Mouse (Mus musculus): ENCODE results near the gene Slc10a7.
A peak's percentile ranks its signal among the peaks of the same experiment; 100 is the strongest.
"Not testable (repeated sequence)": the region's sequence is repeated elsewhere in the genome, so short reads cannot be mapped to it uniquely, and the experiment has no call there.

The Slc10a7 gene

DNA sequence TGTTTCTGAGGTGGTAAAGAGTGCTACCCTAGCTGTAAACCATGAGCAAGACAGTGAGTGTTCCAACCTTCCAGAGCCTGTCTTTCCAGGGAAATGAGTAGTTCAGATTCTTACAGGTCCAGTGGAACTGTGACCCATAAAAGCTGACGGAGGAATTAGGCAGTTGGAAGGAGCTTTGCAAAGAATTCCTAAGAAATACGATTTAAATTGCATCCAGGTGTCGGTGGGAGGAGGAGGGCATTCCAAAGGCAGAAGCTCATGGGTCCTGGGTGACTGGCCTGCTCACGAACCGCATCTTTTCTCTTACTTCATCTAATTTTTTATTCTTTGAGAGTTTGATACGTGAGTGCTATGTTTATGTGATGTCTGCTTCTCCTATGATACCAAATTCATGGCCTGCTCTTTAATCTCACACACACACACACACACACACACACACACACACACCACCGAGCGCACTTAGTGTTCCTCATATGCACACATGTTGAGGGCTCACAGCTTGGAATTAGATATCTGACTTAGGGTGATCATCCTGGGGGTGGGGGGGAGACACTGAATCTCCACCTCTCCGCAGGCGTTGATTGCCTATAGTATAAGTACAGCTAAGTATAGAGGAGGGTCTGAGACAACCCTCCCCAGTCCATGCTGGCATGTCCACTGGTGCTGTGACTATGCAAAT, 169.5 kb downstream of the Slc10a7 start:
- DNase-seq: no peak

DNA sequence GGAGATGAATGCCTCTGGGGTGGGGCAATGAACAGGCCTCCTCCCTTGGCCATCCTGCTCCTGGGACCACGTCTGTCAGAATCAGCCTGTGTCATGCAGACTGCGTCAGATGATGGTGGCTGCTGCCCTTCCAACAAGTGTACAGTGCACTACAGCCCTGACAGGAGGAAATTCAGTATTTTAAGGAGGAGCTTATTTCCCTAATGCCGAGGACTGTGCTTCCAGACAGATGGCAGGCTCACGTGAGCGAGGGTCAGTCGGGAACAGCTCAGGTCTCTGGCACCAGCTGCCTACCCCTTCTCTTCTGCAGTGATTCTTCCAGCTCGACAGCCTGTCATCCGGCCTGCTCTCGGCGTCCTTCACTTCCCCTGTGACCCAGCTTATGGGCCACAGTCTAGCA, 181.6 kb downstream of the Slc10a7 start:
- DNase-seq: no peak

DNA sequence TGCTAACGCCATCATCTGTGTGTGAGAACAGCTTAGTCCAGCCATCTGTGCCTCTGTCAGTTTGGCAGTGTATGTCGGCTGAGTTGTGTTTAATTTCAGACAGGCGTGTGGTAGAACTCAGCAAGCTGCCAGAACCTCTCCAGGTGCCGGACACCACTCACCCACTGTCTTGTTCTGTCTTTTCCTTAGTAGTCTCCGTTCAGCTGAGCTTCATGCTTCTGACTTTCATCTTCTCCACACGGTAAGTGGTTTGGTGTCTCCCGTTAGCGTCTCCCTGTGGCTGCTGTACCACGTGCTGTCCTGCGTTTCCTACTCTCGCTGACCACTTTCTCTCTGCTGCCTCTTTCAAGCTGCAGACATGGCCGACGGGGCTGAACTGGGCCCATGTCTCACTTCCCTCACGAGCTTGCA, 189.2 kb downstream of the Slc10a7 start:
- no peak for DNase-seq

DNA sequence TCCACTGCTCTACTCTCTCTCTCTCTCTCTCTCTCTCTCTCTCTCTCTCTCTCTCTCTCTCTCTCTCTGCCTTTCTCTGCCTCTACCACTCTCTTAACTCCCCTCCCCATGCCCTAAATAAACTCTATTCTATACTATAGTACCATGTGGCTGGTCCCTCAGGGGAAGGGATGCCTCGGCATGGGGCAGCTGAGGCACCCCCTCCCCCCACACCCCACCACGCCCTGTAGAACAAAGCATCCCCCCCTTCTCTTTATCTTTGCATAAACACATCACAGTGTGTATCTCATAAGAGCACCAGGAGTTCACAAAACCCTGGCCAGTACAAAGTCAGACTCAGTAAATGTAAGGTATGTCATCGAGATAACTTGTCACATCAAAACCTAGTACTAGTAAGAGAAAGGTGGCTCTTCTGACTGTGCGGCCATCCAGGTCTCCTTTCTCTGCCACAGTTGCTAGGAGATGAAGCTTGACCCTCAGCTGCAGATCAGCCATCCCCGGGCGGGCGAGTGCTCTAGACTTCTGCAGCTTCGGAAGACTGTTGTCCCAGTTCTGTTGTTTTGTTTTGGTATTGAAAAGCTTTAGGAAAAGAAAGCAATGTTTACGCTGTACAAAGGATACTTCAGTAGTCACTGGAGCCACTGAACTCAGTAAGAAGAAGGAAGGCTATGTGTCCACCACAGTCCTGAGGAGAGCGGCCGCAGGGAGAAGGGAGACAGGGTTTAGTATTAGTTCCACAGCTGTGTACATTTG, 194.1 kb downstream of the Slc10a7 start:
- no peak for DNase-seq

DNA sequence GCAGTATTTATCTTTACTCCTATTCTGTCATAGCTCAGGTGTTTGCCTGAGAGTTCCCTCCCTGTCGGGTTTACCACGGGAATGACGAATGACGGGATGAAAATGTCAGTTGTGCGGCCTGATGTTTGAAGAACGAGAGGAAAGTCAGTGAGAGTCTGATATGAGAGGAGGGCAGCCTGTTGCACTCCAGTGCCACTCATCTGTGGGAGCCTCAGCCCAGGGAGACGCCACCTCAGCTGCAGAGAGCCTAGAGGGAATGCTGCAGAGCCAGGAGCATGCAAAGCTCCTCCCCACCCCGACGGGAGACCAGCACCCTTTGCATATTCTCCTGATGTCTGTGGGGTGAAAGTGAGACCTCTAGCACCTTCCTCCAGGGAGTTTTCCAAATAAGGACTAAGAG, 196.8 kb downstream of the Slc10a7 start:
- DNase-seq: peak; percentile 17 to 18

DNA sequence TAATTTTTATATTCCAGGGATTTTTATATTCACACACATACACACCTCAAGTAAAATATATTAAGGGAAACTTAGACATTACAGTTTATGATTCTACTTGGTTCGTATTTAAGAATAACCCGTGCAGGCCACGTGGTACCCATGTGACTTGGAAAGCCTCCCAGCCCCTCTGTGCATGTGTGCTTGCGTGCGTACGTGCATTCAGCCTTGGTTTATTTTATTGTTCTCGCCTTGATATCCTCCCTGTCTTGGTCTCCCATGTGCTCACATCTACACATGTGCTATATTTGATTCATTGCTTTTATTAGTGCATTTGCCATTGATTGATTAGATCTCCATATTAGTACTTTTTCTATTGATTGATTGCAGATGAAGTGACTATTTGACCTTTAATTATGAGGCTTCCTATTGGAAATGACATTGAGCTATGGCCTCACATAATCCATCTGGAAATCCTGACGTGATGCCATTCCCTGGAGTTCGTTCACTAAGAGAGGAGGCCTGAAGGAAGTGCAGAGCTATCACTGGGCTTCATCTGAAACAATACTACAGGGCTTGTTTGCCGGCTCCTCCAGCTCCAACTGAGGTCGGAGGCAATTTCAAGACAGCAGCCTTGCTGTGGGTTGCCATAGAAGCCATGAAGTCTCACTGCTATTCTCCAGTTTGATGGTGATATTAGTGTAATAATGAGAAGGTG, 200.9 kb downstream of the Slc10a7 start:
- no peak for DNase-seq

DNA sequence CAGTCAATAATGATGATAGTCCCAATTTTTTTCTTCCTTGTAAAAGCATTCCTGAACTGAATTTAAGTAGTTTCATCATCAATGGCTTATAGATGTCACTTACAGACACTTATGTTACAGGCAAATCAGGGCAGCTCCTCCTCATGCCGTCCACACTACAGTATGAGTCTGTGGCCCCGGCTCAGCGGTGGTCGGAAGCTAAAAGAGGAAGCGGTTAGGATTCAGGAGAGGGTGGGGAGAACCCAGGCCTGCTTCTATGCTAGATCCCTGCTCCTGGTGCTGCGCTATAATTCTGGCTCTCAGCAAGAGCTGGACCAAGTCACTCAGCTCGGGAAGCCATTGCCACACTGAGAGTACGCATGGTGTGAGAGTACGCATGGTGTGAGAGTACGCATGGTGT, 201.8 kb downstream of the Slc10a7 start:
- no peak for DNase-seq

DNA sequence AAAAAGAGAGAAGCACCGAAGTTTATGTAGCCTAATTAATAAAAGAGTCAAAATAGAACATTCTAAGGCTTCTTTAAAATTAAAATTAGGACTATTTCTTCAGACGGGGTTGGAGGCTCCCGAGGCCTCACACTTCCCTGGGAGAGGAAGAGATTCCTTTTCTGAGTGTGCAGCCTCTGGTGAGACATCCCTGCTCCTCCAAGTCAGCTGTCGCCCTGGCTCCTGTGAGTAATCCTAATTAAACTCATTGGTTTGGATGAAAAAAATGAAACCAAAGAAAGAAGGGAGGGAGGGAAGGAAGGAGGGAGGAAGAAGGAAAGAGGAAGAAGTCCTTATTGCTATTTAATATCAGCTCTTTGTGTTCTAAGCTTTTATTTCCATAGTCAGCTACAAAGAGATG, 205.7 kb downstream of the Slc10a7 start:
- no peak for DNase-seq

DNA sequence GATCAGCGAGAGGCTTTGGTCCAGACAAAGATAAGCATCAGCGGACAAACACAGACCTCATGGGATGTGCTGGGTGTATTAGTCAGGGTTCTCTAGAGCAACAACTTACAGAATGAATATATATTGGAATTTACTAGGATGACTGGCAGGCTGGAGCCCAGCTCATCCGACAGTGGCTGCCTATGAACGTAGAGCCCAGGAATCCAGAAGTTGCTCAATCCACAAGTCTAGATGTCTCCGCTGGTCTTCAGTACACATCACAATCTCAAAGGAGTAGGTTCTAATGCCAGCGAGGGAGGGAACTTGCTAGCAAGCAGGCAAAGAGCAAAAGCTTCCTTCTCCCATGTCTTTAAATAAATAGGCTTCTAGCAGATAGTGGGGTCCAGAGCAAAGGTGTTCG, 207.4 kb downstream of the Slc10a7 start:
- DNase-seq: no peak

DNA sequence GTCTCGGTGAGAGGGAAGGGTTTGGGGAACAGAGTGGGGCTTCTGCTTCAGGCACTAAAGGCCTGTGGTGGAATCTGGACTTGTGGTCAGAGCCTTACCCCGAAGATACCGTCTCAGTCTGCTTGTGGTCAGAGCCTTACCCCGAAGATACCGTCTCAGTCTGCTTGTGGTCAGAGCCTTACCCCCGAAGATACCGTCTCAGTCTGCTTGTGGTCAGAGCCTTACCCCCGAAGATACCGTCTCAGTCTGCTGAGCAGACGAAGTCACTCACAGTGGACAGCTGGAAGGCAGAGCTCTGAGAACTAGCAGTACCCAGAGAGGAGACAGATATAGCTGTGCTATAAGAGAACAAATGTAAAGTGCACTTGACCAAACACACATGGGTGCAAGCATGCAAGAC, 208.0 kb downstream of the Slc10a7 start:
- DNase-seq: not testable (repeated sequence)

DNA sequence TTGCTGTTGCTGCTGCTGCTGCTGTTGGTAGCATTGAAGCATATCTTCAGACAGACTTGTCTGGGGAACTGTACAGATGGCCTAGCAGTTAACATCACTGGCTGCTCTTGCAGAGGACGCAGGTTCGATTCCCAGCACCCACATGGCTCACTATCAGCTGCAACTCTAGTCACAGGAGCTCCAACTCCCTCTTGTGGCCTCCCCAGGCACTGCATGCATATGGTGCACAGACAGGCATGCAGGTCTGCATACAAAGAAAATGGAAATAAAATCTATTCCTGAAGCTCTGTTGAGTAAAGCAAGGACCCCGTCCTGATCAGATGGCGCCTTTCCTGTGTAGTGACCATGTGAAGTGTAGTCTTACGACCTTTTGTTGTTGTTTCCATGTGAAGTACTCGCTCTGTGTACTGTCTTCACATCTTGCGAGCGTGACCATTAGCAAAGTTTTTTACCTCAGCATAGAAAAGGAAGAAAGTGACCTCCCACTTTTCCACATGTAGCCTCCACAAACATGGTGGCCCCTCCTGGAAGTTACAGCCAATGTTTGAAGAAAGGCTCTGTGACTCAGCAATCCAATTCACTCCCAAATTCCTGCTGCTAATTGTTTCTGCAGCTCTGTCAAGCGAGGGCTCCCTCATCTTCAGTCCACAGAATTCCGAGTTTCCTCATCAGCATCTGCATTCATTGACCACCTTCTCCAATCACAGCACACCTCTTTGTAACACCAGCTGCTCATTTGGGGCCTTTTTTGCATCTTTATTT, 210.3 kb downstream of the Slc10a7 start:
- DNase-seq: no peak

DNA sequence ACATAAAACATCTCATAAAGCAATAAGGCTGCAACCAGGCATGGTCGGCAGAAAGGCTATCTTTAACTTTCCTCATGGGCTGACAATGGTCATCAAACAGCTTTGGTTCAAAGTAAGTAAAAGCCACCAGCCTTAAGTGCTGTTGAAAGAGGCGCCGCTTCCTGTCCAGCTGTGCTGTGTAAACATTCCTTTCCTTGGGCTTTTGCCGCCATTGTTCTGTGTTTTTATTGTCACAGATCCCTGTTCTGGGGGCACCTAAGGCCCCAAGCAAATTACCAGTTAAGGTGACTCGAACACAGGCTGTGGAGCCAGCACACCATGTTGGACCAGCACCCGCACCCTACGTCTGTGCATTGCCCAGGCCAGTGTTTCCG, 210.9 kb downstream of the Slc10a7 start:
- DNase-seq: peak in 1 of 2 experiments; percentile 25

DNA sequence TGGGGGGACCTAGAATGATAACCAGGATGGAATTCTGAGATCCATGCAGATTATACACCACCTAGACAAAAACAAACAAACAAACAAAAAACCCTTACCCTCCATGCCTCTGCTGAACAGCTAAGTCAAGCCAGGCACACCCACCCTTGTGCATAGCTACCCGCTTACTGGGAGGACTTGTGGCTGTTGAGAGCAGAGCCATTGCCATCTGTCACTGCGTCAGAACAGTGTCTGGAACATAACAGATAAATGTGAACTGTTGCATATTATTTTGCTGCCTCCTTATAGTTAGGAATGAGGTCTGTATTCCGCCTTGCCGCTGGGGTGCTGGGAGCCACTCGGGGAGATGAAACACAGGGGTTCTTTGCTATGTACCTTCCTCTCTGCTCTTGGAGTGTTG, 212.4 kb downstream of the Slc10a7 start:
- DNase-seq: no peak

DNA sequence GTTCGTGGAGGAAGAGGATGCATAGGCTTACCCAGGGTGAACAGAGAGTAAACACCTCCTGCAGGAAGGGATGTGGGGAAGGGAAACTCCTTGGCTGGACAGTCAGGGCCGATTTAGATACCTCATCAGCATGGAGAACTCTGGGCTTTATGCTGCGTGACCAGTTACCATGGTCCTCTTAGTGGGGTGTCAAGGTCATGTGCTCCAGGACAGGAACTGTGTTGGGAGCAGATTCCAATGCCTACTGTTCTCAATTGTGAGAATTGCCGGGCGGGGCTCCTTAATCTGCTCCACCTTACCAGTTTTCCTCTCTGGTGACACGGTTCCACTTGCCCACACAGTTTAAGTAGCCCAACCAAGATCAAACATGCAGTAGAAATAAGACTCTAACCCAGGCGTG, 213.1 kb downstream of the Slc10a7 start:
- no peak for DNase-seq

DNA sequence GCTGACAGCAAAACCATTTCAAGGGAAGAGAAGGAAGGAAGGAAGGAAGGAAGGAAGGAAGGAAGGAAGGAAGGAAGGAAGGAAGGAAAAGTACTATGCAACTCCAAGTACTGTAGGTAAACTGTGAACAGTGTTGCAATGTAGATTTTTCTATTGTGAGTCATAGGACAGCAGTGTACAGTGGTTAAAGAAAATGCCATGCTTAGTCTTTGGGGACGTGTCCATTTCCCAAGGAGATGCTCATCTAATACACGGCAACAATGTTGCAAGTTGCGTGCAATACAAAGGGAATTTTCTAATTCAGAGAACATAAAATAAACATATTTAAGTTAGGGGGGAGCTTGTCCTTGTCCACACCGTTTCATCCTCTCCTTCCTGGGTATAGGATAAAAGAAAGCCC, 215.7 kb downstream of the Slc10a7 start:
- no peak for DNase-seq

DNA sequence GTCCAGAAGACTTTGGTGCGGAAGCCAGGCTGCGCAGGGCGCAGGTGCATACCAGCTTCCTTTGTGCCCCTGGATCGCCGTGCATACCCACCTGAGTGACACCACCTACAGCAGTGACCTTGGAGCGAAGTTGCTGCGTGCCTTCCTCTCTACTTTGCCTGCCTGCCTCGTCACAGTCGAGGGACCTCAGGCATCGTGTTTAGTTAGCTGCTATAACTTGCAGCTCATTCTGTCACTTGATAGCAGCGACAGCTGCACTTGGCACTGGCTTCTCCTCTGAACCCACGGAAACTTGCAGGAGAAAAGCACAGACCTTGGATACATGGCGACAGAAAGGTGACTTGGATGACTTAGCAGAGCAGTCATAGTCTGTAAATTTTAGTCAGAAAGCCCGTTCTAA, 219.1 kb downstream of the Slc10a7 start:
- no peak for DNase-seq

DNA sequence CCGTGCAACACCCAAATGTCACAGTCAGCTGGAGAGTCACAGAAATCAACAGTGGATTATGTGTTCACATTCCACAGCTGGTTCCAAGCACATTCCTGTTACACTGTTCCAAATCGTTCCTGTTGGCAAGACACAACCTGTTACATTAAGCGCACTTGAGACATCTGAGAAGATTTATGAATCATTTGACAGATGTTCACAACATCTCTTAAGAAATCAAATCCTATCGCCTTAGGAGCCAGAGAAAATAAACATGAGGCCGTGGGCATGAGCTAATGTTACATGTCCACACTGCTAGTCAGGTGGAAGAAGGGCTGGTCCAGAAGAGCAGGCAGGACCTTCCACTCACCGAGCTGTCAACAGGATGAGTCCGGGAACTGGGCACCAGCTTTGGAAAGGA, 223.3 kb downstream of the Slc10a7 start:
- peak; percentile 6 to 18 for DNase-seq

DNA sequence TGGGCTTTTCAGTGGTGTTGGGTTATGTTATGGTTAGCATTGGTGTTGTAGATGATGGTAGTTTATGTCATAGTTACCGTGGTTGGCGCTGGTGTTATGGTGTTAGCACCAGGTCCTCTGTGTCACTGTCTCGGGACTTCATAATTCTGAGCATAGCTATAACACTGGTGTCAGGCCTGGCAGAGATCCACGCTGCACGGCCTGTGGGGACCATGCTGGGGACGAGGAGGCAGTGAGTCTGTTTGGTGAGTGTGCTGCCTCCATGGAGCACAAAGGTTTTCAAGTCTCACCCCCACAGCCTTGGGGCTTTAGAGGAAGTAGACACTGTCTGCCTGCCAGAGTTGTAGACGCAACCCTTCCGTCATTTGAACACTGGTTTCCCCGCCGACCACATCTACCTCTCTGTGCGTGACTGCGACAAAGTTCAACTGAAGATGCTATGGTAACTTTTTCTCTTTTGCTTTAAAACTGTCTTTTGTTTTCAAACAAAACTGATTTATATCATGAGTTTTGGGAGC, 223.9 kb downstream of the Slc10a7 start:
- no peak for DNase-seq

DNA sequence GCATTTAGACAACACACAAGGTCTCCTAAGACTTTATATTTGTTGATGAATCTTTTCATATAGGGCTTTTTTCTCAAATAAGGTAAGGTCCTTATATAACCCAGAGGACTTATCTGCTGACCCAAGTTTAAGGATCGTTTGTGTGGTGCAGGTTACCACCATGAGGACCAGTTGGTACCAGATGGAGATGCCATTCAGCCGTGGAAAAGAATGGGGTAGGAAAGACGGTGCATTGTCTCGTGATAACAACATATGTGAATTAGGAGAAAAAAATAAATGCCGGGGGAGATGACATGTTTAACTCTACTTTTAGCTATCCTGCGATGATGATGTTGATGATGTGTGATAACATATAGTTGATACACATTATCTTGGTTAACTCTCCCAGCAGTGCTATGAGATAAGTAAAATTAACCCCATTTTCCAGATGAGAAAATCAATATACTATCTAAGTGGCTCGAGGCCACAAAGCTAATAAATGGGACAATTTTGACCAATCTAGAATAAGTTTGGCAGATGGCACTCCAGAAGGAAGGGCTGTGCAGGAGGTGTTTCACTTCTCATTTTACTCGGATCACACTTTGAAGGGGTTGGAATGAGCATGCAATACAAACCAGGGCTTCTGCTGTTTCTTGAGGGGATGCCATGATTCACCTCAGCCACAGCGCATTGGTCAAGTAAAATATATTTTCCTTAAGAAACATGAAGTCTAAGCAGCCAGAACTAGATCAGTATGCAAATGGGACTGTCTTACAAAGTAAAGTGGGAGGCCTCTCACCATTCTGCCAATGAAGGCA, 225.8 kb downstream of the Slc10a7 start:
- no peak for DNase-seq

DNA sequence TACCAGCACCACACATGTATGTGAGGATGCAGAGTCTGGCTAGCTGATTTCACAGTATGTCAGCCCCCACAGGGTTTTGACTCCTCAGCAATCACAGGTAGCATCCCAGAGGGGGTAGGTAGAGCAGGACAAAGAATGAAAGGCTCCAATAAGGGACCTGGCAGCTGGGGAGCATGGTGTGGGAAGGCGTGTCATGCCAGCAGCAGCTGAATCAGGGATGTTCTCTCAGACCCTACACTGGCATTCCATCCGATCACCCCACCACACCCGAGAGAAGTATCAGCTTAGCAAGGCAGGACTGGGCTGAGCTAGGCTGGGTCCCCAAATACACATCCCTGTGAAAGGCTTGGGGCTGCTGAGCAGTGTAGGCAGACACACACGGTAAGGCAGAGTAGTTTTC, 229.2 kb downstream of the Slc10a7 start:
- DNase-seq: no peak

DNA sequence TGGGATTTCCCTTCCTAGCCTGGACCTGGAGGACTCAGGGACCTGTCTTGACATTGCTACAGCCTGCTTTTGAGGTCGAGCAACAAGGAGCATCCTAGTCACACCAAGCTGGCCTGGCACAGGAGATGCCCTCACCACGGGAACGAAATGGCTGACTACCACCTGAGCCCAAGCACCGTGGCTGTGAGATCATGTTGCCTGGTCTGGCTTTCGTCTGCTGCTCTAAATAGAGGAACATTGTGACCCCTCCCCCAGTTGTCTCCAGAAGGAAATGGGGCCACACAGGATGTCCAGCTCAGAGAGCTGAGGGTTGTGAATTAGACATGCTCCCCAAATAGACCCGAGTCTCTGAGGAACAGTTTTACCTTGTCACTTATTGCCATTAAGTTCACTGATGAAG, 231.8 kb downstream of the Slc10a7 start:
- no peak for DNase-seq

DNA sequence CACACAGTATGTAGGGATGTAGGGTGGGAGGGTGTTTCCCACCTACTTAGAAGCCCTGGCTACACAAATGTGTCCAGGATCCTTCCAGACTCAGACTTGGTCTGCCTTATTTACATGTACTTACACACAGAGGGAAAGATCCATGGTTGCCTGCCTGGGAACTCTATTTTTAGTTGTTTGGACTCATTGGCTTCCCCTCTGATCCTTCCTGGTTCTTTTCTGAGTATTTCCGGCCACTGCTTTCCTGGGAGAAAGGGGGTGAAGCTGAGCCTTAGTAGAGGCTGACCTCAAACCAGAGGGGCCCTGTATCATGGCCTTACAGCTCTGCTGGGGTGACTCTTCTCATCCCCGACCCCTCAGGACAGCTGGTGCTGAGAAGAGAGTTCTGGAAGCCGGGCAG, 232.3 kb downstream of the Slc10a7 start:
- DNase-seq: no peak
